Mouse (Mus musculus) cerebellum, adult 8-10 months (tissue): ENCODE data around the gene Stum.
A peak's percentile ranks its signal among the peaks of the same experiment; 100 is the strongest.
"Not testable (repeated sequence)": the region's sequence is repeated elsewhere in the genome, so short reads cannot be mapped to it uniquely, and the experiment has no call there.

Experiments used
- DNase-seq: peaks from one replicate; pipeline ENCODE4 v3.0.0; 2022

Stum gene

GRCm38 (mm10) chr1:180483399-180484291 lies at the start of gene Stum:
TSS of gene Stum (minus strand) at chr1:180483504.
- peak; percentile 72 for DNase-seq

- DNase-seq = no peak
Observed at GRCm38 (mm10) chr1:180532671-180533070, 49.4 kb upstream of the Stum start.

- DNase-seq = no peak
Observed at GRCm38 (mm10) chr1:180530457-180531263, 47.4 kb upstream of the Stum start.

GRCm38 (mm10) chr1:180529847-180530246 lies 46.5 kb upstream of the Stum start:
- DNase-seq = no peak

- DNase-seq = peak; percentile 56
Observed at GRCm38 (mm10) chr1:180525301-180525700, 42.0 kb upstream of the Stum start.

GRCm38 (mm10) chr1:180523320-180523719 lies 40.0 kb upstream of the Stum start:
- no peak for DNase-seq

- no peak for DNase-seq
Observed at GRCm38 (mm10) chr1:180520190-180520589, 36.9 kb upstream of the Stum start.

- no peak for DNase-seq
Observed at GRCm38 (mm10) chr1:180519520-180519919, 36.2 kb upstream of the Stum start.

- DNase-seq = not testable (repeated sequence)
Observed at GRCm38 (mm10) chr1:180518899-180519298, 35.6 kb upstream of the Stum start.

- DNase-seq = no peak
Observed at GRCm38 (mm10) chr1:180518412-180518811, 35.1 kb upstream of the Stum start.

- DNase-seq = no peak
Observed at GRCm38 (mm10) chr1:180517390-180518054, 34.2 kb upstream of the Stum start.

- DNase-seq = no peak
Observed at GRCm38 (mm10) chr1:180514077-180514476, 30.8 kb upstream of the Stum start.

- DNase-seq = no peak
Observed at GRCm38 (mm10) chr1:180510879-180511278, 27.6 kb upstream of the Stum start.

- DNase-seq = no peak
Observed at GRCm38 (mm10) chr1:180510442-180510841, 27.1 kb upstream of the Stum start.

GRCm38 (mm10) chr1:180508662-180509061 lies 25.4 kb upstream of the Stum start:
- DNase-seq = no peak

GRCm38 (mm10) chr1:180507291-180507791 lies 24.0 kb upstream of the Stum start:
- peak; percentile 70 for DNase-seq

- no peak for DNase-seq
Observed at GRCm38 (mm10) chr1:180506341-180506740, 23.0 kb upstream of the Stum start.

- peak; percentile 25 for DNase-seq
Observed at GRCm38 (mm10) chr1:180504899-180505298, 21.6 kb upstream of the Stum start.

GRCm38 (mm10) chr1:180503484-180503883 lies 20.2 kb upstream of the Stum start:
- DNase-seq = no peak

GRCm38 (mm10) chr1:180502566-180502965 lies 19.3 kb upstream of the Stum start:
- no peak for DNase-seq

- DNase-seq = peak; percentile 25
Observed at GRCm38 (mm10) chr1:180500641-180501040, 17.3 kb upstream of the Stum start.

GRCm38 (mm10) chr1:180500218-180500617 lies 16.9 kb upstream of the Stum start:
- peak; percentile 35 for DNase-seq

GRCm38 (mm10) chr1:180499766-180500165 lies 16.5 kb upstream of the Stum start:
- no peak for DNase-seq
